Mouse (Mus musculus): ENCODE results near the gene Rhox2b. TPM values are rescaled to one million over a fixed set of nuclear protein-coding genes. Genes with fewer than 3 reads are reported as not detected.
"Not testable (repeated sequence)": the region's sequence is repeated elsewhere in the genome, so short reads cannot be mapped to it uniquely, and the experiment has no call there.

Rhox2b gene
- polyA plus RNA-seq (2016; fragmentation: Nextera tagmentation; extraction: Ambion mirVana), result 0.67 and 1.2 TPM in 2 replicates

DNA sequence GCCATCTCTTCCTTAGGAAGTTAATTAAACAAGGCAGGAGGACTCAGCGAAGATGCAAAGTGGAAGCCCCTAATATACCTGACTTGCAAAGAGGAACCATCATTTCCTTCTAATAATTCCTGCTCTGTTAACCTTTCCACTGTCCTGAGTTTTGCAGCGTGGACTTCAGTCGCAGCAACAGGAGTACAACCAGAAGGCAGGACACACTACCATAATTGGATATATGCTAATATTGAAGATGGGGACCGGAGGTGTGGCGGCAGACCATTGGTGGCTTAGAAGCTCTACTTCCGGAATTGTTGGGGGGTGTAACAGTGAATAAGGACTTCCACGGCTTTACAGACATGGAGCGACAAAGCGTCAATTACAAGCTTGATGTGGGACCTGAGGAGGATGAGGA is at the start of gene Rhox2b:
TSS of gene Rhox2b (plus strand) at position 301 of the 400 bp plus-strand sequence.
- H3K4me2 ChIP-seq (replicated peaks); H3K4me1 ChIP-seq; H3K9me3 ChIP-seq (replicated peaks); H3K4me3 ChIP-seq; ATAC-seq (ENCODE audit: low FRiP score); H3K36me3 ChIP-seq; H3K9ac ChIP-seq; H3K27me3 ChIP-seq; H3K27ac ChIP-seq: not testable (repeated sequence)
- no CpG with 5 or more reads among the region's 9 CpGs for WGBS

DNA sequence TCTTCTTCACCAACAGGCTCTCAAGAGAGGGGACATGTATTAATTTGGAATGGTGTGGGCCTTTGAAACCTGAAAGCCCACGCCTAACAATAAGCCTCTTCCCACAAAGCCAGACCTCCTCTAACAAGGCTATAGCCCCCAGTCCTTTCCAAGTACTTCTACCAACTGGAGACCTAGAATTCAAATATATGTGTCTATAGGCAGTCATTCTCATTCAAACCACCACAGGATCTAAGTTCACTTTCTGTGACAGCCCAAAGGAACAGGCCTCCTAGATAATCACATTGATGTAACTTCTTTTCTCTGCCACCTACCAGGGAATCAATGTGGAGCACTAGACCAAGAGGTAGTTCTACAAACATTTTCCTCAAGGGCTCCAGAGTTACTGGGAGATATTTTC is 32.1 kb upstream of the Rhox2b start, which contains the start of gene Rhox3a2:
TSS of gene Rhox3a2 (plus strand) at position 301 of the 400 bp plus-strand sequence.
- not testable (repeated sequence) for H3K4me3 ChIP-seq; H3K9ac ChIP-seq; H3K27ac ChIP-seq; H3K9me3 ChIP-seq (replicated peaks); H3K27me3 ChIP-seq; H3K4me2 ChIP-seq (replicated peaks); H3K36me3 ChIP-seq; ATAC-seq (ENCODE audit: low FRiP score); H3K4me1 ChIP-seq
- no CpG with 5 or more reads among the region's 1 CpGs for WGBS

DNA sequence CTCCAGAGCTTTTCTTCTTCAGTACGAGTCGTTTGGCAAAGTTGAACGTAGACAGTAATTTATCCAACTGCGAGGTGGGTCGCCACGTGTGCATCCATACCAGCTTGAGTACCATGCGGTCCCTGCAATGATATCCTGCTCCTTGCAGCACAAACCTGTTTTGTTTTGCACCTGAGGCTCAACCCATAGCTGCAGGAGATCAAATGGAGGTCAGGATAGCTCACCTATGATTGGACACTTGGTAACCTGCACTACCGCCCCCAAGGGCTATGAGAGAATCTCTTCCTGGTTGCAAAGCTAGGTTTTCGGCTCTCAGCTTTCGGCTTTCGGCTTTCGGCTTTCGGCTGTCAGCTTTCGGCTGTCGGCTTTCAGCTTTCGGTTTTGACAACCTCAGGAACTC is 21.3 kb upstream of the Rhox2b start, which contains the start of gene Rhox4a2:
TSS of gene Rhox4a2 (plus strand) at position 301 of the 400 bp plus-strand sequence.
- not testable (repeated sequence) for ATAC-seq (ENCODE audit: low FRiP score); H3K9ac ChIP-seq; H3K27ac ChIP-seq; H3K4me1 ChIP-seq; H3K4me2 ChIP-seq (replicated peaks); H3K27me3 ChIP-seq; H3K36me3 ChIP-seq; H3K9me3 ChIP-seq (replicated peaks); H3K4me3 ChIP-seq
- WGBS, result 93% methylated on average over 9 of the region's 16 CpGs

DNA sequence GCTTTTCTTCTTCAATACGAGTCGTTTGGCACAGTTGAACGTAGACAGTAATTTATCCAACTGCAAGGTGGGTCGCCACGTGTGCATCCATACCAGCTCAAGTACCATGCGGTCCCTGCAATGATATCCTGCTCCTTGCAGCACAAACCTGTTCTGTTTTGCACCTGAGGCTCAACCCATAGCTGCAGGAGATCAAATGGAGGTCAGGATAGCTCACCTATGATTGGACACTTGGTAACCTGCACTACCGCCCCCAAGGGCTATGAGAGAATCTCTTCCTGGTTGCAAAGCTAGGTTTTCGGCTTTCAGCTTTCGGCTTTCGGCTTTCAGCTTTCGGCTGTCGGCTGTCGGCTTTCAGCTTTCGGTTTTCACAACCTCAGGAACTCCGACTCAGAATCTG is 20.3 kb downstream of the Rhox2b start, which contains the start of gene Rhox4b:
TSS of gene Rhox4b (plus strand) at position 301 of the 400 bp plus-strand sequence.
- H3K9ac ChIP-seq; H3K27ac ChIP-seq; H3K4me2 ChIP-seq (replicated peaks); H3K4me1 ChIP-seq; H3K27me3 ChIP-seq; H3K4me3 ChIP-seq; H3K36me3 ChIP-seq; H3K9me3 ChIP-seq (replicated peaks); ATAC-seq (ENCODE audit: low FRiP score): not testable (repeated sequence)
- WGBS, result 91% methylated on average over 15 of the region's 15 CpGs

DNA sequence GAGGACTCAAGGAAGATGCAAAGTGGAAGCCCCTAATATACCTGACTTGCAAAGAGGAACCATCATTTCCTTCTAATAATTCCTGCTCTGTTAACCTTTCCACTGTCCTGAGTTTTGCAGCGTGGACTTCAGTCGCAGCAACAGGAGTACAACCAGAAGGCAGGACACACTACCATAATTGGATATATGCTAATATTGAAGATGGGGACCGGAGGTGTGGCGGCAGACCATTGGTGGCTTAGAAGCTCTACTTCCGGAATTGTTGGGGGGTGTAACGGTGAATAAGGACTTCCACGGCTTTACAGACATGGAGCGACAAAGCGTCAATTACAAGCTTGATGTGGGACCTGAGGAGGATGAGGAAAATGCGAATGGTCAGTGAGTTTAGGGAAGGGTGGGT is 41.5 kb downstream of the Rhox2b start, which contains the start of gene Rhox2c:
TSS of gene Rhox2c (plus strand) at position 301 of the 400 bp plus-strand sequence.
- not testable (repeated sequence) for H3K9me3 ChIP-seq (replicated peaks); H3K27ac ChIP-seq; ATAC-seq (ENCODE audit: low FRiP score); H3K9ac ChIP-seq; H3K4me3 ChIP-seq; H3K27me3 ChIP-seq; H3K36me3 ChIP-seq; H3K4me2 ChIP-seq (replicated peaks); H3K4me1 ChIP-seq
- 95% methylated on average over 8 of the region's 10 CpGs for WGBS

DNA sequence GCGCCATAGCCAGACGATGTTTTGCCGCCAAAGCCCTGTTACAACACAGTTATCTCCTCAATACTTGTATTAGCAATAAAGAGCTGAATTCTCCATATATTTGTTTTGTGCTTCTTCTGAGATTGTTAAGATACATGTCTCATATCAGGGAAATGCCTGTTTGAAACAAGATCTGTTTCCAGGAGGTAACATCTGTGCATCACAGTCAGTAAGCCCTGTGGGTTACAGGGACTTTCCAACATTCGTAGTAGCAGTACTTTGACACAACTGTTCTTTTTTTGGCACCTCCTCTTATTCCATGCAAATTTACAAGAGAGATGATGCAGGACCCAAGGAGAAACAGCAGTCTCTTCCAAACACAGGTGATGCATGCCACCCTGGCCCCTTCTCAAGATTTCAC is 46.4 kb downstream of the Rhox2b start, which contains the start of gene Rhox3c:
TSS of gene Rhox3c (plus strand) at position 301 of the 400 bp plus-strand sequence.
- H3K9ac ChIP-seq; H3K4me1 ChIP-seq; H3K4me2 ChIP-seq (replicated peaks); H3K27me3 ChIP-seq; ATAC-seq (ENCODE audit: low FRiP score); H3K9me3 ChIP-seq (replicated peaks); H3K4me3 ChIP-seq; H3K27ac ChIP-seq; H3K36me3 ChIP-seq: not testable (repeated sequence)
- WGBS, result 90% methylated on average over 3 of the region's 4 CpGs

Other genes starting within 250 kb of the Rhox2b start
- 0.50 and 0.57 TPM in 2 replicates for gene Akap14, start 243.2 kb upstream of the Rhox2b start, polyA plus RNA-seq (2016; fragmentation: Nextera tagmentation; extraction: Ambion mirVana)
- 409 and 458 TPM in 2 replicates for gene Ndufa1, start 220.9 kb upstream of the Rhox2b start, polyA plus RNA-seq (2016; fragmentation: Nextera tagmentation; extraction: Ambion mirVana)
- 16.0 and 19.3 TPM in 2 replicates for gene Rnf113a1, start 220.8 kb upstream of the Rhox2b start, polyA plus RNA-seq (2016; fragmentation: Nextera tagmentation; extraction: Ambion mirVana)
- gene Gm9, start 201.0 kb upstream of the Rhox2b start, polyA plus RNA-seq (2016; fragmentation: Nextera tagmentation; extraction: Ambion mirVana), result not detected in 2 replicates
- gene Rhox1, start 189.8 kb upstream of the Rhox2b start, polyA plus RNA-seq (2016; fragmentation: Nextera tagmentation; extraction: Ambion mirVana), result not detected in 2 replicates
- gene Rhox2a, start 167.1 kb upstream of the Rhox2b start, polyA plus RNA-seq (2016; fragmentation: Nextera tagmentation; extraction: Ambion mirVana), result 0.30 TPM in 1 of 2 replicates, not detected in the other
- not detected in 2 replicates for gene Rhox3a, start 162.1 kb upstream of the Rhox2b start, polyA plus RNA-seq (2016; fragmentation: Nextera tagmentation; extraction: Ambion mirVana)
- gene Rhox4a, start 146.7 kb upstream of the Rhox2b start, polyA plus RNA-seq (2016; fragmentation: Nextera tagmentation; extraction: Ambion mirVana), result 1.8 TPM in 1 of 2 replicates, not detected in the other
- not detected in 2 replicates for gene Rhox3a2, start 32.0 kb upstream of the Rhox2b start, polyA plus RNA-seq (2016; fragmentation: Nextera tagmentation; extraction: Ambion mirVana)
- 6.9 and 7.8 TPM in 2 replicates for gene Rhox4a2, start 21.2 kb upstream of the Rhox2b start, polyA plus RNA-seq (2016; fragmentation: Nextera tagmentation; extraction: Ambion mirVana)
- 1.6 and 2.4 TPM in 2 replicates for gene Rhox4b, start 20.4 kb downstream of the Rhox2b start, polyA plus RNA-seq (2016; fragmentation: Nextera tagmentation; extraction: Ambion mirVana)
- 2.9 and 3.1 TPM in 2 replicates for gene Rhox2c, start 41.6 kb downstream of the Rhox2b start, polyA plus RNA-seq (2016; fragmentation: Nextera tagmentation; extraction: Ambion mirVana)
- not detected in 2 replicates for gene Rhox3c, start 46.5 kb downstream of the Rhox2b start, polyA plus RNA-seq (2016; fragmentation: Nextera tagmentation; extraction: Ambion mirVana)
- not detected in 2 replicates for gene Rhox4c, start 68.3 kb downstream of the Rhox2b start, polyA plus RNA-seq (2016; fragmentation: Nextera tagmentation; extraction: Ambion mirVana)
- gene Rhox2d, start 81.4 kb downstream of the Rhox2b start, polyA plus RNA-seq (2016; fragmentation: Nextera tagmentation; extraction: Ambion mirVana), result 0.54 TPM in 1 of 2 replicates, not detected in the other
- 0.45 TPM in 1 of 2 replicates, not detected in the other for gene Rhox4d, start 102.3 kb downstream of the Rhox2b start, polyA plus RNA-seq (2016; fragmentation: Nextera tagmentation; extraction: Ambion mirVana)
- 0.61 TPM in 1 of 2 replicates, not detected in the other for gene Rhox2e, start 118.4 kb downstream of the Rhox2b start, polyA plus RNA-seq (2016; fragmentation: Nextera tagmentation; extraction: Ambion mirVana)
- not detected in 2 replicates for gene Rhox3e, start 130.0 kb downstream of the Rhox2b start, polyA plus RNA-seq (2016; fragmentation: Nextera tagmentation; extraction: Ambion mirVana)
- gene Rhox4e, start 145.3 kb downstream of the Rhox2b start, polyA plus RNA-seq (2016; fragmentation: Nextera tagmentation; extraction: Ambion mirVana), result not detected in 2 replicates
- 1.2 TPM in 1 of 2 replicates, not detected in the other for gene Rhox2f, start 159.3 kb downstream of the Rhox2b start, polyA plus RNA-seq (2016; fragmentation: Nextera tagmentation; extraction: Ambion mirVana)
- not detected in 2 replicates for gene Rhox3f, start 168.9 kb downstream of the Rhox2b start, polyA plus RNA-seq (2016; fragmentation: Nextera tagmentation; extraction: Ambion mirVana)
- not detected in 2 replicates for gene Rhox4f, start 195.6 kb downstream of the Rhox2b start, polyA plus RNA-seq (2016; fragmentation: Nextera tagmentation; extraction: Ambion mirVana)
- gene Rhox3g, start 216.5 kb downstream of the Rhox2b start, polyA plus RNA-seq (2016; fragmentation: Nextera tagmentation; extraction: Ambion mirVana), result not detected in 2 replicates
- 1.1 TPM in 1 of 2 replicates, not detected in the other for gene Rhox2g, start 231.4 kb downstream of the Rhox2b start, polyA plus RNA-seq (2016; fragmentation: Nextera tagmentation; extraction: Ambion mirVana)
- gene Rhox4g, start 239.3 kb downstream of the Rhox2b start, polyA plus RNA-seq (2016; fragmentation: Nextera tagmentation; extraction: Ambion mirVana), result not detected in 2 replicates

Measured in hindbrain, embryonic 12.5 days (tissue).